Mouse (Mus musculus) myocyte (in vitro differentiated cells): ENCODE results near the gene Fam219a. TPM values are rescaled to one million over a fixed set of nuclear protein-coding genes. Genes with fewer than 3 reads are reported as not detected.

Experiments used
- H3K27me3 ChIP-seq: one replicate; pipeline ENCODE4 v1.6.1; 2011; ENCODE audit not compliant: control insufficient read depth, insufficient read depth, insufficient read length
- H3K36me3 ChIP-seq: one replicate; pipeline ENCODE4 v1.6.1; 2011; ENCODE audit not compliant: control insufficient read depth, insufficient read depth
- H3K4me2 ChIP-seq: one replicate; pipeline ENCODE4 v1.6.1; 2011; ENCODE audit warnings: low read depth, control low read depth
- H3K4me3 ChIP-seq: one replicate; pipeline ENCODE4 v1.5.1; 2011; ENCODE audit warnings: mild to moderate bottlenecking, control low read depth, moderate library complexity
- H3K79me2 ChIP-seq: one replicate; pipeline ENCODE4 v1.6.1; 2011; ENCODE audit not compliant: control insufficient read depth, insufficient read depth
- H3ac ChIP-seq: one replicate; pipeline ENCODE4 v1.6.1; 2011; ENCODE audit not compliant: control insufficient read depth, insufficient read length
- CEBPB ChIP-seq: IDR thresholded peaks from 2 replicates; pipeline ENCODE4 v1.6.1; 2011; ENCODE audit warnings: mild to moderate bottlenecking, moderate library complexity; ENCODE audit not compliant: poor library complexity, insufficient read depth, severe bottlenecking
- E2F4 ChIP-seq: IDR thresholded peaks from one replicate; pipeline ENCODE4 v1.6.1; 2011; ENCODE audit warnings: mild to moderate bottlenecking, control low read depth, moderate library complexity; ENCODE audit not compliant: insufficient read depth
- MAX ChIP-seq: IDR thresholded peaks from one replicate; pipeline ENCODE4 v1.6.1; 2011; ENCODE audit warnings: low read depth, mild to moderate bottlenecking, control low read depth
- MYOD1 ChIP-seq, 3 experiments: IDR thresholded peaks; one replicate each; pipeline ENCODE4 v1.6.1; 2011; ENCODE audit warnings: control low read depth in 2 of 3, low read depth in 2 of 3, mild to moderate bottlenecking in 2 of 3, moderate library complexity in 1 of 3; ENCODE audit not compliant: insufficient read length in 2 of 3, control insufficient read depth in 1 of 3
- MYOG ChIP-seq, 3 experiments: IDR thresholded peaks; one replicate each; pipeline ENCODE4 v1.6.1; 2011; ENCODE audit warnings: control low read depth in 2 of 3, low read depth in 2 of 3, mild to moderate bottlenecking in 2 of 3; ENCODE audit not compliant: insufficient read length in 2 of 3, control insufficient read depth in 1 of 3, insufficient read depth in 1 of 3
- POLR2A ChIP-seq: IDR thresholded peaks from one replicate; pipeline ENCODE4 v1.6.1; 2011; ENCODE audit warnings: low read depth, mild to moderate bottlenecking, control low read depth, moderate library complexity; ENCODE audit not compliant: insufficient read length
- POLR2AphosphoS2 ChIP-seq: IDR thresholded peaks from one replicate; pipeline ENCODE4 v1.6.1; 2011; ENCODE audit warnings: low read depth, control low read depth; ENCODE audit not compliant: insufficient read length
- REST ChIP-seq: IDR thresholded peaks from one replicate; pipeline ENCODE4 v1.6.1; 2011; ENCODE audit warnings: mild to moderate bottlenecking, control low read depth, moderate library complexity; ENCODE audit not compliant: insufficient read depth, insufficient read length
- SRF ChIP-seq: IDR thresholded peaks from one replicate; pipeline ENCODE4 v1.6.1; 2011; ENCODE audit warnings: low read depth; ENCODE audit not compliant: control insufficient read depth, insufficient read length
- TCF12 ChIP-seq: IDR thresholded peaks from one replicate; pipeline ENCODE4 v1.6.1; 2011; ENCODE audit warnings: mild to moderate bottlenecking, control low read depth; ENCODE audit not compliant: poor library complexity, insufficient read depth, severe bottlenecking
- TCF3 ChIP-seq: IDR thresholded peaks from one replicate; pipeline ENCODE4 v1.6.1; 2011; ENCODE audit warnings: low read depth, control low read depth; ENCODE audit not compliant: insufficient read length
- USF1 ChIP-seq: IDR thresholded peaks from one replicate; pipeline ENCODE4 v1.6.1; 2011; ENCODE audit warnings: low read depth, mild to moderate bottlenecking, control low read depth, moderate library complexity
- polyA plus RNA-seq: library from polyadenylated mRNA; unstranded; fragments of >200 nt; fragmentation: generic; extraction: Trizol; gene quantifications from one replicate; pipeline ENCODE4 v1.2.1, GENCODE M21; 2012; ENCODE audit warnings: missing spikeins

Gene Fam219a
- polyA plus RNA-seq, 1 experiment: 2.7 TPM

DNA sequence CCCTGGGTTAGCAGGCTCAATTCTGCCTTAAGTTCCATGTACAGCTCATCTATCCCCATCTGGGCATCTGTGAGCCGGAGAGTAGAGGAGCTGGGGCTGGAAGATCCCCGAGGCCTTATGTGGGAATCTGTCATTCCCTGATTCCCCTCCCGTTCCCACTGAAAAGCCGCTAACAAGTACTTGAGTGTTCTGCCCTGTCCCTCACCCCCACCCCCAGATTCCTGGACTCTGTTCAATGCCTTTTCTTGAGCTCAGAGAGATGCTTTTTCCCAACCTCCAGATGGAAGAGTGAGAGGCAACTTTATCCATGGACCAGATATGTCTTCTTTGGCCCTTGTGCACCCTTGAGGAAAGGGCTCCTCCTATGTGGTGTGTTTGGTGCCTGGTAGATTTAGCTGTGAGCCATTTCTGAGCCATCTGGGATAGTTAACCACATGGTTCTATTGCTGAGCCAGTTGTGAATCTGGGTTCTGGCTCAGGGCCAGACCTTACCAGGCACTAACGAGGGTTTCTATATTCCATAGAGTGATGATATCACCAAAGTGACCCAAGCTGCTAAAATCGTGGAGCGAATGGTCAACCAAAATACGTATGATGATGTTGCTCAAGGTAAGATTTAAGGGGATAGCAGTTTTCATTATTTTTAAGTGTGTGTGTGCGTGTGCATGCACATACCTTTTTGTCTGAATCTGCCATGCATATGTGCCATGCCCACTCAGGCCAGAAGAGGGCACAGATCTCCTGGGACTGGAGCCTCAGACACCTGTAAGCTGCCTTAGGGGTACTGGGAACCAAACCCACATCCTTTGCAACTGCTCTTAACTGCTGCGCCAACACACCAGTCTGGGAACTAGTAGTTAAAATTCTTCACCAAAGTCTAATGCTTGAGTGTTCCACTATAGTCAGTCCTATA lies 40.6 kb upstream of the Fam219a start:
- H3K4me3 ChIP-seq: no peak overlapping the region
- H3K27me3 ChIP-seq: no peaks in the 10 kb centered on the region
- no peak overlapping the region for H3K4me2 ChIP-seq
- H3K79me2 ChIP-seq: no peaks in the 10 kb centered on the region
- H3K36me3 ChIP-seq: no peaks in the 10 kb centered on the region
- TF ChIP-seq USF1 (no peak), MYOG (IDR thresholded peaks at IDR 0.05; ENCODE audit: control insufficient read depth in 1 of 3, insufficient read depth in 1 of 3, insufficient read length in 2 of 3, low read depth in 2 of 3) (no peak), CEBPB (no peak), MAX (no peak), POLR2A (no peak), E2F4 (no peak), TCF12 (no peak)
- H3ac ChIP-seq: no peak overlapping the region

DNA sequence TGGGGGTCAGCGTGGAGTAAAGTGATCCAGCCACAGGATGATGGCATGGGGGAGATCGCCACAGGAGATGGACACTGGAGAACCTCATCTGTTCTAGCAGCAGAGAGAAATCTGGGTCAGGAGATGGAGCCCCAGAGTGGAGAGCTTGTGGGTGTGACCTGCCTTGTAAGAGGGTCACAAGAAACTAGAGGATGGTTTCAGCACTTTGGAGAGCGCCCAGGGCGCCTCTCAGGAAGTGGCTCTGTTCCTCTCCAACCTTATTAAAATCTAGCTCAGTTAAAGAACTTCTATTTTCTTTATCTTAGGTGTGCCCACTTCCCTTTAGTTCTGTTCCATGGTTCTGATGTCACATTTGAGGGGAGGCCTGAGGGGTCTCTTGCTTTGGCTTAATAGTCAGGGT lies 37.4 kb upstream of the Fam219a start:
- no peak overlapping the region for H3ac ChIP-seq
- H3K4me3 ChIP-seq: no peak overlapping the region
- no peaks in the 10 kb centered on the region for H3K36me3 ChIP-seq
- TF ChIP-seq CEBPB (no peak), POLR2AphosphoS2 (no peak), REST (peak; percentile 50), MYOD1 (IDR thresholded peaks at IDR 0.05; ENCODE audit: control insufficient read depth in 1 of 3, insufficient read length in 2 of 3, low read depth in 2 of 3) (no peak), MYOG (IDR thresholded peaks at IDR 0.05; ENCODE audit: control insufficient read depth in 1 of 3, insufficient read depth in 1 of 3, insufficient read length in 2 of 3, low read depth in 2 of 3) (no peak), TCF12 (no peak), MAX (no peak), POLR2A (no peak)
- H3K27me3 ChIP-seq: peaks cover 23% of the 10 kb centered on the region
- H3K4me2 ChIP-seq: no peak overlapping the region
- H3K79me2 ChIP-seq: no peaks in the 10 kb centered on the region

DNA sequence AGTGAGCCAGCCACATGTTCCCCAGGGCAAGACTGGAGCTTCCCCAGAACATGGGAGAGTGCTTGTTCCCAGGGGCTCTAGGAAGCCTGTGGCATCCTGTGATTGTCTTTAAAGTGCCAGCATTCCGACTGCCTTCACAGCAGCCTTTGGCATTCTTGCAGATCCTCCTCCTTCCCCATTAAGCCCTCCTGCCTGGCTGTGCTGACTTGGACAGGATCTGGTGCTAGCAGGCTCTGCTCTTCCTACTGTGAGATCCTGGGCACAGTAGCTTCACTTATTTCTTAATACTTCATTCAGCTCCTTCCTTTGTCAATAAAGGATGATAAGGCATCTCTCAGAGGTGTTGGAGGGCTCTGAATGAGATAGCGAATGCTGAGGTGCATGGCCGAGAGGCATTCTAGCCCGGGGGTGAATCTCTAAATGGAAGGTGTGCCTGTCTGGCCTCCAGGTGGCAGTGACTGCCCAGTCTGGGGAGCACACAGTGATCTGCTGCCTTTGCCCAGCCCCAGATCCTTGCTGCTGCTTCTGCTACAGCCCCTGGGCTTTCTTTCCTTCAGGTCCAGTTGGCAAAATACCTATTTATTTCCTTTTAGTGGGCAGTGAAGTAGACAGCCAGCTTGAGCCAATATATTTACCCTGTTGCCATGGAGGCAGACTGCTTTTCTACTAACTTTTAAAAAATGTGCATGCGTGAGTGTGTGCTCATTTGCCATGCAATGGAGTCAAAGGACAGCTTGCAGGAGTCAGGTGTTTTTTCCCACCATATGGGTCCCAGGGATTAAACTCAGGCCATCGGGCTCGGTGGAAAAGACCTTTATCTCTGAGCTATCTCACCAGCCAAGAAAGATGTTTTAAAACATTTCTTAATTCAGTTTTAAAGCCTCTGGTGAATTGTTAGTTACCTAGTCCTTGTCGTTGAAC lies 35.4 kb upstream of the Fam219a start:
- no peaks in the 10 kb centered on the region for H3K79me2 ChIP-seq
- TF ChIP-seq USF1 (no peak), POLR2AphosphoS2 (no peak), MAX (no peak), MYOD1 (IDR thresholded peaks at IDR 0.05; ENCODE audit: control insufficient read depth in 1 of 3, insufficient read length in 2 of 3, low read depth in 2 of 3) (no peak), POLR2A (no peak)
- H3ac ChIP-seq: no peak overlapping the region
- H3K36me3 ChIP-seq: no peaks in the 10 kb centered on the region
- H3K4me2 ChIP-seq: no peak overlapping the region
- peaks cover 27% of the 10 kb centered on the region for H3K27me3 ChIP-seq
- H3K4me3 ChIP-seq: no peak overlapping the region

DNA sequence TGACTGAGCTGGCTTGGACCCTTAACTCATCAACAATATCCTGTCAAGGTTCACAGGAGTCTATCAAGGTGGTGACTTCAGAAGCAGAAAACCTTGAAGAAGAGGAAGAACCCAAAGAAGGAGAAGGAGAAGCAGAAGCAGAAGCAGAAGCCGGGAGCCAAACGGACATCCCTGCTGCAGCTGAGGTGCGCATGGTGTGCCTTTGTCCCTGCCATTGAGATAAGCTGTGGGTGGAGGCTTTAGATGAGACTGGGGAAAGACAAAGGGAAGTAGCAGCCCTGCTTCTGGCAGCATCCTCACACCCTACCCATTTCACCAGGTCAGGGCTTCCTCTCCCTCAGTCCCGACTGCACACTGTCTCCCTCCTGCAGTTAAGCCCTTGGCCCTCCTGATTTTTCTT lies 33.5 kb upstream of the Fam219a start:
- no peak for TF ChIP-seq USF1
- TF ChIP-seq MYOD1 (IDR thresholded peaks at IDR 0.05; ENCODE audit: control insufficient read depth in 1 of 3, insufficient read length in 2 of 3, low read depth in 2 of 3): no peak
- no peak for TF ChIP-seq MAX
- no peak for TF ChIP-seq POLR2AphosphoS2
- no peak for TF ChIP-seq SRF
- TF ChIP-seq TCF12: no peak
- TF ChIP-seq CEBPB: no peak
- no peak for TF ChIP-seq TCF3
- TF ChIP-seq REST: no peak
- no peak for TF ChIP-seq POLR2A
- TF ChIP-seq MYOG (IDR thresholded peaks at IDR 0.05; ENCODE audit: control insufficient read depth in 1 of 3, insufficient read depth in 1 of 3, insufficient read length in 2 of 3, low read depth in 2 of 3): no peak
- no peak for TF ChIP-seq E2F4
- Histone ChIP-seq H3K27me3 (peaks cover 37% of the 10 kb centered on the region), H3K4me3 (no peak overlapping the region), H3K36me3 (no peaks in the 10 kb centered on the region), H3ac (no peak overlapping the region), H3K4me2 (no peak overlapping the region), H3K79me2 (no peaks in the 10 kb centered on the region)
